Mouse (Mus musculus): ENCODE results near the gene Emc8.

Gene Emc8

GRCm38 (mm10) chr8:120668374-120668905, at the start of gene Emc8:
TSS of gene Emc8 (minus strand) at chr8:120668573.
- DNase-seq (ENCODE audit: low read depth, low spot score) = peak; percentile 44

DNA sequence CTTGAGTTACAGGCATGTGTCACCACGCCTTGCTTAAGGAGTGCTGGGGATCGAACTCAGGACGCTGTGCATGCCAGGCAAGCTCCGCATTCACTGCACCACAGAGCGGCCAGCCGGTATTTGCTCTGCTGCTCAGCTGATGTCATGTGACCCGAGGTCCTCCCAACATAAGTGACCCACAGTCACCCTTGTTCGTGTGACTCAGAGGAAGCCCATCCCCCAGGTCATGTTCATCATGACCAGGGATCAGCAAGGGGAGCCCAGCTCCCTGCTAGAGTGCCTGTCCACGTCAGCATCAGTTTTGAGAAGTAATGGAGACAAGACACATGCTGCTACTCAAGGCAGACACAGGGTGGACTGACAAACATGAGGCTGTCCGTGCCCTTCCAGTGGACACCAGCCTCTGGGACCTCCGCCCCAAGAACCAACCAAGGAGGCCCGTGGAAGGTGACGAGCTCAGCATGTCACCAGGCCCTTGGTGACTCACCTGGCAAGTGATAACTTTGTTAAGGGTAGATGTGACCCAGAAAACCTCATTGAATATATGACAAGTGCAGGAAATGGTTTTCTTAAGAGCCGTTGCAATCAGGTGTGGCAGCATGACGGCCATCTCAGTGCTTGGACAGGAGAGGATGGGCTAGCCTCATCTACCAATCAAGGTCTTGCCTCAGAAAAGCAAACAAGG, 47.8 kb upstream of the Emc8 start:
- no peak for DNase-seq (ENCODE audit: low read depth, low spot score)

DNA sequence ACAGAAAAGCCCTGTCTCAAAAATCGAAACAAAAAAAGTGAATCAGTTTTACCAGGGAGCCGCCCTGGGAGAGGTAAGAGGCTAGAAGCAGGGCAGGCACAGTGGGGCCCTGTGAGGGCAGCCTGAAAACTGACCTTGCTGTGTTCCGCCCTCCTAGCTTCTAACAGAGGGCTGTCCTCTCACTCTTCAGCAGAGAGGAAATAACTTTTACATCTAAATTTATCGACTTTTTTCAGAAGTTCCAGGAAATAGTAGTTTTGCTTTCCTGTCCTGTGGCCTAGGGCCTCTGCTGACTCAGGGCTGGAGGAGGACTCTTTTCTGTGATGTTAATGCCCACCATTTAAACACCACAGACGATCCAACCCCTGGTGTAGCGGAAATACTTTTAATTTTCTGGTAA, 46.8 kb upstream of the Emc8 start:
- DNase-seq (ENCODE audit: low read depth, low spot score) = no peak

DNA sequence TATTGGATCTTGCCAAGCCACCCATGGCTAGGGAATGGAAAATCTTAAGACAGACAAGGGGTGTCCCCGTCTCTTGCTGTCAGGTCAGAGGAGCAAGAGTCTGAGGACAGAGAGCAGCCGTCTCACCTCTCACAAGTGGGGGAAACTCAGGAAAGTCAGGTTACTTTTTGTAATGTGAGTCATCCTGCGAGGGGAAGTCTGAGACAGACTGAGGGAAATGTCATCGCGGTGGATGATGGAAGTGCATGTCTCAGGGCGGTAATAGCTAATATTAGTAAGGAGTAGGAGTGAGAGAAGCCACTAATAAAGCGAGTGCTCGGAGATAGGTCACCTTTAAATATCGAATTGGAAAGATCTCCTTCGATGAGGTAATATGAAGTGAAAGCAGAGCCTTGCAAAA, 40.8 kb upstream of the Emc8 start:
- no peak for DNase-seq (ENCODE audit: low read depth, low spot score)

DNA sequence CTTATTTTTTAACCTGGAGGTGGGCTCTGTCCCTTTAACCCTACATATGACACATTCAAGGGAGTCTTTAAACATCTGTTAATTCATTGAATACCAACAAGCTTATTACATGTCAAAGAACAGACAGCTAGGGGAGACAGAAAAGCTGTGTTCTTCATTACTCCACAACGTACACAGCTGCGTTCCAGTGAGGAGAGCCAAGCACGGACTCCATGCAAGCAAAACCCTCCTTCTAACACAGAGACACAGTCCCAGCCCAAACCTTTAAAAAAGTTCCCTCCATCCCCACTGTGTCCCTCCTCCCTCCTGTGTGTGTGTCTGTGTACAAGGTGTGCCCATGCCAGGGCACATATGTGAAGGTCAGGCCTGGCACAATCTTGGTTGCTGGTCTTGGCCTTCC, 37.8 kb upstream of the Emc8 start:
- DNase-seq (ENCODE audit: low read depth, low spot score) = no peak

GRCm38 (mm10) chr8:120705163-120705562, 36.8 kb upstream of the Emc8 start:
- DNase-seq (ENCODE audit: low read depth, low spot score) = peak; percentile 44

GRCm38 (mm10) chr8:120704203-120704602, 35.8 kb upstream of the Emc8 start:
- no peak for DNase-seq (ENCODE audit: low read depth, low spot score)

GRCm38 (mm10) chr8:120701758-120702465, 33.5 kb upstream of the Emc8 start:
- DNase-seq (ENCODE audit: low read depth, low spot score) = no peak

- DNase-seq (ENCODE audit: low read depth, low spot score) = no peak
Observed at GRCm38 (mm10) chr8:120700053-120700452, 31.7 kb upstream of the Emc8 start.

GRCm38 (mm10) chr8:120699565-120699964, 31.2 kb upstream of the Emc8 start:
- no peak for DNase-seq (ENCODE audit: low read depth, low spot score)

- no peak for DNase-seq (ENCODE audit: low read depth, low spot score)
Observed at GRCm38 (mm10) chr8:120699079-120699478, 30.7 kb upstream of the Emc8 start.

DNA sequence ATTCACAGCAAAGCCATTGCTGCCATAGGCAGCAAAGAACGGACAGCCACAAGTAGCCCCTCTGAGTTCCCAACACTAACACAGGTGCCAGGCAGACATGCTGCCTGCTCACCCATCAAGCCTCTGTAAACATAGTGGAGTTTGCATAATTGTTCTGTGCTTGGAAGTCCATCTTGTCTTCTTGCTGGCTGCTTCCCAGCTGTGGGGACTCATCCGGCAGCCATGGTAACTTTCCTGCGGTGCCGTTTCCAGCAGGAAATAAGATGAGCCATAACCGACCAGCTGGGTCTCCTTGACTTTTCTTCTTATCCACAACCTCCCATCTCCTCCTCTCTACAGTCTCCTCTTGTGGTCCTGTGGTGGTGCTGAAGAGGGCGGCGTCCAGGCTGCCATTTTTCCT, 30.1 kb upstream of the Emc8 start:
- no peak for DNase-seq (ENCODE audit: low read depth, low spot score)

DNA sequence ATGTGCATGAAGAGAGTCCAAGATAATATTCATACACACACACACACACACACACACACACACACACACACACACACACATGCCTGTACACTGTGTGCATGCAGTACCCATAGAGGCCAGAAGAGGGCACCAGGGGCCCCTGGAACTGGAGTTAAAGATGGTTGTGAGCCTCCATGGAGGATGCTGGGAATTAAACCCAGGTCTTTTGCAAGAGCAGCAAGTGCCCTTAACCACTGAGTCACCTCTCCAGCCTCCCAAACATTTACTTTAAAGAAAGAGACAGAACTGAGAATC, 29.6 kb upstream of the Emc8 start:
- DNase-seq (ENCODE audit: low read depth, low spot score) = peak; percentile 68

DNA sequence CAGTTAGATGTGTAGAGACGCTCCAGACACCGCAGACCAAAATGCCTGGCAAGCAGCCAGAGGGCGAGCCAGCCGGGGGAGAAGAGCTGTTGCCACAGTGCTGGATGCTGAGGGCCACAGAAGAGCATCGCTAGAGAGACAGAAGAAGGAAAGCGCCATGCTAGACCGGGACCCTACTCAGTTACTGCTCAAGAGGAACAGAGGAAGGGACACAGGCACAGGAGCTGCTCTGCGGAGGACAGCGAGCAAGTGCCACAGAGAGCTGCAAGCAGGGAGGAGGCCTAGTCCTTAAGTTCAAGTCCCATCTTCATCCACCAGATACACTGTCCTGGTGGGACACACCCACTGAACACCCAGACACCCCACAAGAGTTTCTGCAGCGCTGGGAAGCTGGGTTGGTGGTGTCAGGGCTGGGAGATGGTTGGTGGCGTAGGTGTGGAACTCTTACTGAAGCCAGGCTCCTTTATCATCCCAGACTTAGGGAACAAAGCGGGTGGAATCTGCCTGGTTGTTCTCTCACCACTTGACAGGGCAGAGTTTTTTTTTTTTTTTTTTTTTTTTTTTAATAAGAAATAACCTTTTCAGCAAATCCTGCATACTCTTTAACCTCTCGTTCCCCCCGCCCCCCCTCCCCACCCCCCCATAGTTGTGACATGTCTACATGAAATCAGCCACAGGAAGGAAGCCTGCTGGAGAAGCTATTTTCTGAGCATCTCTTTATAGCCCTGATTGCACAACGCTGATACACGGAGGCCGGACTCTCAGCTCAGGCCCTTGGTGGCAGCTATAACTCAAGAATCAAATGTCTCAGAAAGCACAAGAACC, 29.0 kb upstream of the Emc8 start:
- no peak for DNase-seq (ENCODE audit: low read depth, low spot score)

DNA sequence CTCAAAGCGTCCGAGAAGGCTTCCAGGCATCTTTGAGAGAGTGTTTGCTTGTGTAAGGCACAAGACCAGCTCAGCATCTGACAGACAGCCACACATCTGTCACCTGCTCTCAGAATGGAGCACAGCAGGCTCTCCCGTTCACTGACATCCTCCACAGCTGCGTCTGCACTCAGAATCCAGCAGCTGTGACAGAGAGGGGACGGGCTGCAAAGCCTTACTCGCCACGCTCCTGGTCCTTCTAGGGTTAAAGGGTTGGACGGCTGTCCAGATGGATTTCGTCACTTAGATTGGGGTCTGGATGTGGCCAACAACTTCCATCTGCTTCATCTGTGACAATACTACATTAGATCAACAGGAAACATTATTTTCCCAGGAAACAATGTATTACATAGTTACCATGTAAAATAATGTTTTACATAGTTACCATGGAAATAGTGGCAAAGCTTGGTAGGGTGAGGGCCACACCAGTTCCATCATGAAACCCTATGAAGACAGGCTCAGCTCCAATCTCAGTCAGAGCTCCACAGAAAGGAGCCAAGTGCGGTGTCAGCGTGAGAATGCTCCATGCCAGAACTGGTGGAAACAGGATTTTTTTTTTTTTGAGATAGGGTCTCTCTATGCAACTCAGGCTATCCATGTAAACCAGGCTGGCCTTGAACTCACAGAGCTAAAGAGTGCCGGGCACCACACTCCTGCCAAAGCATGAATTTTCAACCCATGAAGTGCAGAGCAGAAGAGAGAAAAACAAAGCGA, 28.2 kb upstream of the Emc8 start:
- DNase-seq (ENCODE audit: low read depth, low spot score) = no peak

DNA sequence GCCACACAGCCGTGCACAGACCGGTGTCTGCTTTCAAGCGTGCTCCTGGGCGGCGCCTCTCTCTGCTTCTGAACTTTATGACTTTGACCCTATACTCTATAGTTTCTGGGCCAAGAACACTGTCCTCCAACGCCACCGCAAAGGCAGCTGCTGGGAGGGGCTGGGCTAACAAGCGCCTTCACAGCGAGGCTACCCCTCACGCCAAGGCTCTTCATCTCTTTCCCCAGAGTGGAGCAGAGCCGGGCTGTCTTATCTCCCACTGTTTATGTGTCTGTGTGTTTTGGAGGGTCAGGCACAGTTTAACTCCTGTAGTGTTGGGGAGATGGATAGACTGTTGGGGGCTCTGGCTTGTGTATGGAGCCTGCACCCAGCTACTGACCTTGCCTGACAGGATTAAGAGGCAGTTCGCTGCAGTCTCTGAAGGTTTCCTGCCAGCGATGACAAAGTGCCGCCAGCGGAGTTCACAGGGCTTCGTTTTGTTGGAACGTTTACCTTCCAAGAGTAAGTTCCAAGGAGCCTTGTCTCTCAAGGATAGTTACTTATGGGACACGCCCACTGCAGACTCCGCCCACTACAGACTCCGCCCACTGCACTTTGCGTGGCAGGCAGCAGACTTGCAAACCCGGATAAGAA, 25.6 kb upstream of the Emc8 start:
- peak; percentile 93 for DNase-seq (ENCODE audit: low read depth, low spot score)

GRCm38 (mm10) chr8:120692934-120693333, 24.6 kb upstream of the Emc8 start:
- DNase-seq (ENCODE audit: low read depth, low spot score) = no peak

DNA sequence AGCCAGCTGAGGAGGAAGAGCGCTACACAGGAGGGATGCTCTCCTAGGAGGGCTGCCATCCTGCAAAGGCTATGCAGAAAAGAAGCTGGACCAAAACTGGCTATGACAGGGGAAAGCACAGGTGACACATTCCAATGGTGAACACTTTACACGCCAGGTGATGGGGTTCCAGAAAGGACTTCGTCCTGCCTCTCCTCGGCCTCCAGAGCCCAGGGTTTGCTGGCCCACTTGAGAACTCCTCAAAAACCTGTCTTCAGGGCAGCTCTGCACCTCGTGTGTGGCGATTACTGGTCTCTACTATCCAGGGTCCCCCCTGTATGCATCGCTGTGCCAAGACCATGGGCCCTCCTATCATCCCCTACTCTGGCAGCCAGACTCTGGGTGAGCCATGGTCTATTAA, 20.1 kb upstream of the Emc8 start:
- DNase-seq (ENCODE audit: low read depth, low spot score) = no peak

GRCm38 (mm10) chr8:120687786-120688185, 19.4 kb upstream of the Emc8 start:
- no peak for DNase-seq (ENCODE audit: low read depth, low spot score)

- DNase-seq (ENCODE audit: low read depth, low spot score) = no peak
Observed at GRCm38 (mm10) chr8:120686576-120686975, 18.2 kb upstream of the Emc8 start.

DNA sequence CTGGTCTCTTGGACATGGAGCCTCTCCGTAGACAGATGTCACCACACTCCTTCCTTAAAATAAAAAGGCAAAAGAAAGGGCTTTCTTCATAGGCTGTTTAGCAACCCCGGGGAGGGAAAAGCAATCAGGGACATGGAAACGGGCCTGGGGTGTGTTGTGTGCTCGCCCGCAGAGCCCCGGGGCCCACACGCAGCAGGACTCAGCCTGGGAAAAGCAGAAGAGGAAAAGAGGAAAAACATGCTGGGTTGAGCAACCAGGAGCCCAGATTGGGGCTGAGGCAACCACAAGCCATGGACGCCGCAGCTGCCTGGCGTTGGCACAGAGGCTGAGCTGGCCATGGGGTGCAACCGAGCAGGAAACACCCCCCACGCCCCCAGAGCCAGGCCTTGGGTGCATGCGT, 17.7 kb upstream of the Emc8 start:
- no peak for DNase-seq (ENCODE audit: low read depth, low spot score)
